Mouse (Mus musculus) gastrocnemius, postnatal 10 days (tissue): ENCODE results near the gene Myom3. TPM values are rescaled to one million over a fixed set of nuclear protein-coding genes. Genes with fewer than 3 reads are reported as not detected.
"Not testable (repeated sequence)": the region's sequence is repeated elsewhere in the genome, so short reads cannot be mapped to it uniquely, and the experiment has no call there.

Source experiments
- DNase-seq: peaks from one replicate; pipeline ENCODE4 v3.0.0; 2021; ENCODE audit warnings: mixed read lengths
- long read RNA-seq, 2 experiments: library from polyadenylated mRNA; stranded (forward); transcript quantifications; one replicate each; pipeline ENCODE4 v2.0.0; 2021
- total RNA-seq, 2 experiments: library from RNA; stranded (reverse); gene quantifications; 2 replicates each; pipeline ENCODE4 v1.2.3; 2021

The Myom3 gene
- 10 to 100 TPM; 47.8 to 59.7 TPM for total RNA-seq
- long read RNA-seq, experiment 1, full-length matches to known transcripts = 7 of 23 reads
- long read RNA-seq, experiment 1, partial matches to known transcripts = 15 of 23 reads
- long read RNA-seq, experiment 1, other reads (novel, unspliced or antisense) = 1 of 23 reads
- long read RNA-seq, experiment 2, full-length matches to known transcripts = 5 of 17 reads
- long read RNA-seq, experiment 2, partial matches to known transcripts = 11 of 17 reads
- long read RNA-seq, experiment 2, other reads (novel, unspliced or antisense) = 1 of 17 reads

GRCm38 (mm10) chr4:135759356-135759976, at the start of gene Myom3:
TSS of gene Myom3 (plus strand) at chr4:135759715.
- no peak for DNase-seq

GRCm38 (mm10) chr4:135710392-135710791, 49.1 kb upstream of the Myom3 start:
- DNase-seq = no peak

GRCm38 (mm10) chr4:135714776-135715175, 44.7 kb upstream of the Myom3 start:
- no peak for DNase-seq

GRCm38 (mm10) chr4:135716438-135716837, 43.1 kb upstream of the Myom3 start:
- DNase-seq = not testable (repeated sequence)

GRCm38 (mm10) chr4:135722540-135723290, 36.8 kb upstream of the Myom3 start:
- no peak for DNase-seq

GRCm38 (mm10) chr4:135726416-135726815, 33.1 kb upstream of the Myom3 start:
- DNase-seq = no peak

- DNase-seq = no peak
These were observed 31.7 kb upstream of the Myom3 start, which contains the start of gene Il22ra1 for GRCm38 (mm10) chr4:135727817-135728216. TSS of gene Il22ra1 (plus strand) at chr4:135728172.

- no peak for DNase-seq
These were observed 29.3 kb upstream of the Myom3 start for GRCm38 (mm10) chr4:135730204-135730603.

GRCm38 (mm10) chr4:135730951-135731350, 28.6 kb upstream of the Myom3 start:
- DNase-seq = no peak

GRCm38 (mm10) chr4:135733901-135734300, 25.6 kb upstream of the Myom3 start:
- DNase-seq = no peak

GRCm38 (mm10) chr4:135736903-135737302, 22.6 kb upstream of the Myom3 start:
- DNase-seq = no peak

GRCm38 (mm10) chr4:135738237-135738636, 21.3 kb upstream of the Myom3 start:
- no peak for DNase-seq

- DNase-seq = no peak
These were observed 20.4 kb upstream of the Myom3 start for GRCm38 (mm10) chr4:135739148-135739547.

- no peak for DNase-seq
These were observed 19.8 kb upstream of the Myom3 start for GRCm38 (mm10) chr4:135739672-135740071.

- no peak for DNase-seq
These were observed 16.0 kb upstream of the Myom3 start for GRCm38 (mm10) chr4:135743520-135743919.

- no peak for DNase-seq
These were observed 14.6 kb upstream of the Myom3 start for GRCm38 (mm10) chr4:135744726-135745448.

- DNase-seq = peak; percentile 48
These were observed 13.9 kb upstream of the Myom3 start for GRCm38 (mm10) chr4:135745613-135746012.

GRCm38 (mm10) chr4:135750896-135751295, 8.6 kb upstream of the Myom3 start:
- DNase-seq = no peak

GRCm38 (mm10) chr4:135752106-135752778, 7.3 kb upstream of the Myom3 start:
- DNase-seq = no peak

- no peak for DNase-seq
These were observed 6.7 kb upstream of the Myom3 start for GRCm38 (mm10) chr4:135752779-135753164.

- no peak for DNase-seq
These were observed 1.2 kb upstream of the Myom3 start for GRCm38 (mm10) chr4:135758331-135758730.

GRCm38 (mm10) chr4:135758825-135759224, 690 bp upstream of the Myom3 start:
- DNase-seq = no peak
